Mouse (Mus musculus) embryonic facial prominence, embryonic 15.5 days (tissue): ENCODE measurements around the gene Cyp20a1. TPM values are rescaled to one million over a fixed set of nuclear protein-coding genes. Genes with fewer than 3 reads are reported as not detected.

Source experiments
- polyA plus RNA-seq: library from polyadenylated mRNA; unstranded; fragments of >200 nt; fragmentation: Nextera tagmentation; extraction: Ambion mirVana; gene quantifications from 2 replicates; pipeline ENCODE4 v1.2.1, GENCODE M21; 2015

Gene Cyp20a1
- polyA plus RNA-seq, 1 experiment from 2014 or later: 30.5 TPM

Other genes with a start within 250 kb of the Cyp20a1 start
- 6.2 and 7.4 TPM in 2 replicates for gene Carf, start 245.1 kb upstream of the Cyp20a1 start, polyA plus RNA-seq
- gene Wdr12, start 244.7 kb upstream of the Cyp20a1 start, polyA plus RNA-seq: 39.6 and 41.1 TPM in 2 replicates
- 5.4 and 5.9 TPM in 2 replicates for gene Nbeal1, start 162.7 kb upstream of the Cyp20a1 start, polyA plus RNA-seq
- gene Abi2, start 66.3 kb downstream of the Cyp20a1 start, polyA plus RNA-seq: 18.8 and 23.2 TPM in 2 replicates
- gene Raph1, start 223.8 kb downstream of the Cyp20a1 start, polyA plus RNA-seq: 25.5 and 28.8 TPM in 2 replicates